Mouse (Mus musculus) limb, embryonic 11.5 days (tissue): ENCODE measurements around the gene Pde4d. TPM values are rescaled to one million over a fixed set of nuclear protein-coding genes. Genes with fewer than 3 reads are reported as not detected.

Source experiments
- ATAC-seq: fragments of 200-750 bp; cut with Nextera tagmentation; 2 replicates; pipeline ENCODE4 v1.8.0; 2017; ENCODE audit warnings: low read depth; ENCODE audit not compliant: insufficient number of reproducible peaks, low FRiP score, low TSS enrichment
- DNase-seq: peaks from one replicate; pipeline ENCODE4 v3.0.0-alpha.2; 2015; ENCODE audit warnings: low spot score
- H3K27ac ChIP-seq: fragments of 300-500 bp; sonication (generic); replicated peaks from 2 replicates; pipeline ENCODE4 v1.5.1; 2014; ENCODE audit warnings: low read depth, mild to moderate bottlenecking, low read length
- H3K27me3 ChIP-seq: fragments of 300-500 bp; sonication (generic); 2 replicates; pipeline ENCODE4 v1.6.1; 2014; ENCODE audit warnings: mild to moderate bottlenecking, low read length, mixed read lengths; ENCODE audit not compliant: control insufficient read depth, insufficient read depth
- H3K36me3 ChIP-seq: fragments of 300-500 bp; sonication (generic); 2 replicates; pipeline ENCODE4 v1.6.1; 2014; ENCODE audit warnings: mild to moderate bottlenecking, low read length, moderate library complexity, mixed read lengths; ENCODE audit not compliant: control insufficient read depth, insufficient read depth
- H3K4me1 ChIP-seq: fragments of 300-500 bp; sonication (generic); 2 replicates; pipeline ENCODE4 v1.6.1; 2014; ENCODE audit warnings: low read length, mixed read lengths; ENCODE audit not compliant: control insufficient read depth, insufficient read depth
- H3K4me2 ChIP-seq: fragments of 300-500 bp; sonication (generic); 2 replicates; pipeline ENCODE4 v1.6.1; 2014; ENCODE audit warnings: low read depth, mild to moderate bottlenecking, moderate library complexity; ENCODE audit not compliant: severe bottlenecking
- H3K4me3 ChIP-seq: fragments of 300-500 bp; sonication (generic); 2 replicates; pipeline ENCODE4 v1.5.1; 2014; ENCODE audit warnings: low read depth, low read length
- H3K9ac ChIP-seq: fragments of 300-500 bp; sonication (generic); 2 replicates; pipeline ENCODE4 v1.6.1; 2014; ENCODE audit warnings: mild to moderate bottlenecking, low read length
- H3K9me3 ChIP-seq: fragments of 300-500 bp; sonication (generic); 2 replicates; pipeline ENCODE4 v1.6.1; 2016; ENCODE audit warnings: low read length; ENCODE audit not compliant: control insufficient read depth
- WGBS: fragments of 180-500 bp; shearing (Covaris S2); extraction: QIAGEN DNeasy Blood & Tissue Kit; methylation state at CpG from one replicate; pipeline ENCODE4 v1.1.7; 2014; 5-methylcytosine and 5-hydroxymethylcytosine counted together
- polyA plus RNA-seq: library from polyadenylated mRNA; unstranded; fragments of >200 nt; fragmentation: Nextera tagmentation; extraction: Ambion mirVana; gene quantifications from 2 replicates; pipeline ENCODE4 v1.2.1, GENCODE M21; 2014

The Pde4d gene
- polyA plus RNA-seq, 1 experiment from 2014 or later = 13.3 TPM

- H3K4me1 ChIP-seq = no peaks in the 10 kb centered on the region
- no peak overlapping the region for H3K4me3 ChIP-seq
- no peak for ATAC-seq
- H3K27me3 ChIP-seq = no peaks in the 10 kb centered on the region
- no peaks in the 10 kb centered on the region for H3K9me3 ChIP-seq
- no peak for DNase-seq
- H3K4me2 ChIP-seq = no peak overlapping the region
- H3K9ac ChIP-seq = no peak overlapping the region
- no peak overlapping the region for H3K27ac ChIP-seq
- WGBS = 71% methylated on average over 5 of the region's 5 CpGs
- H3K36me3 ChIP-seq = no peaks in the 10 kb centered on the region
Measured at GRCm38 (mm10) chr13:109534709-109535284, 1085.0 kb downstream of the Pde4d start.

DNA sequence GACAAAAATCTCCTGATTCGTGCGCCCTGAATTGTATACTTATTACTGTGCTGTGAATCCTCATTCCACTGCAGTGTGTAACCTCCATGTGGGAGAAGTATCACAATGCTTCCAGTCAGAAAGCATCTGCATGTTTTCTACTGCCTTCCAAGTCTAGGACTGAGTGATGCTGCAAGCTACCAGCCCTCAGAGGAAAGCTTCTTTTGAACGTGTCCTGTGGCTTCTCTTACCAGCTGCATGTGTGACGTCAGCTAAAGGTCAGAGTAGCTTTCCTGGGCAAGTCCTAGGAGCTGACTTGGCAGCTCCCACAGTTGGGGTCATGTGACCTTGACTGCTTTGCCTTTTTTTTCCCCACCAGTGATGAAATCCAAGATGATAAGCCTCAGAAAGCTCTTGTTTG is 1086.9 kb downstream of the Pde4d start:
- no peak for DNase-seq
- Histone ChIP-seq H3K9me3 (no peaks in the 10 kb centered on the region), H3K4me2 (no peak overlapping the region), H3K27ac (no peak overlapping the region), H3K4me3 (no peak overlapping the region), H3K9ac (no peak overlapping the region), H3K4me1 (no peaks in the 10 kb centered on the region), H3K36me3 (no peaks in the 10 kb centered on the region), H3K27me3 (no peaks in the 10 kb centered on the region)
- 72% methylated on average over 4 of the region's 4 CpGs for WGBS
- ATAC-seq = no peak

GRCm38 (mm10) chr13:109539371-109539770 is 1089.6 kb downstream of the Pde4d start:
- Histone ChIP-seq H3K9ac (no peak overlapping the region), H3K27me3 (no peaks in the 10 kb centered on the region), H3K27ac (no peak overlapping the region), H3K4me3 (no peak overlapping the region), H3K36me3 (no peaks in the 10 kb centered on the region), H3K9me3 (no peaks in the 10 kb centered on the region), H3K4me1 (no peaks in the 10 kb centered on the region), H3K4me2 (no peak overlapping the region)
- whole genome bisulfite sequencing = 54% methylated on average over 3 of the region's 3 CpGs
- ATAC-seq (no peak), DNase-seq (no peak)

- no peaks in the 10 kb centered on the region for H3K4me1 ChIP-seq
- H3K27me3 ChIP-seq = no peaks in the 10 kb centered on the region
- ATAC-seq = no peak
- no peak for DNase-seq
- H3K4me3 ChIP-seq = no peak overlapping the region
- no peak overlapping the region for H3K9ac ChIP-seq
- no peak overlapping the region for H3K27ac ChIP-seq
- H3K4me2 ChIP-seq = no peak overlapping the region
- H3K9me3 ChIP-seq = no peaks in the 10 kb centered on the region
- no peaks in the 10 kb centered on the region for H3K36me3 ChIP-seq
- WGBS = 82% methylated on average over 4 of the region's 4 CpGs
Measured at GRCm38 (mm10) chr13:109544646-109545045, 1094.9 kb downstream of the Pde4d start.

GRCm38 (mm10) chr13:109546337-109546736 is 1096.6 kb downstream of the Pde4d start:
- no peaks in the 10 kb centered on the region for H3K36me3 ChIP-seq
- no peak overlapping the region for H3K4me2 ChIP-seq
- DNase-seq = no peak
- H3K27ac ChIP-seq = no peak overlapping the region
- no peaks in the 10 kb centered on the region for H3K9me3 ChIP-seq
- H3K9ac ChIP-seq = no peak overlapping the region
- no peaks in the 10 kb centered on the region for H3K4me1 ChIP-seq
- ATAC-seq = no peak
- no peaks in the 10 kb centered on the region for H3K27me3 ChIP-seq
- no peak overlapping the region for H3K4me3 ChIP-seq
- WGBS = 77% methylated on average over 18 of the region's 18 CpGs

- DNase-seq (no peak), ATAC-seq (no peak)
- H3K9me3 ChIP-seq = no peaks in the 10 kb centered on the region
- WGBS = 79% methylated on average over 10 of the region's 10 CpGs
- H3K27me3 ChIP-seq = no peaks in the 10 kb centered on the region
- no peaks in the 10 kb centered on the region for H3K4me1 ChIP-seq
- no peak overlapping the region for H3K9ac ChIP-seq
- H3K27ac ChIP-seq = no peak overlapping the region
- H3K36me3 ChIP-seq = no peaks in the 10 kb centered on the region
- no peak overlapping the region for H3K4me3 ChIP-seq
- no peak overlapping the region for H3K4me2 ChIP-seq
Measured at GRCm38 (mm10) chr13:109547006-109547587, 1097.3 kb downstream of the Pde4d start.

DNA sequence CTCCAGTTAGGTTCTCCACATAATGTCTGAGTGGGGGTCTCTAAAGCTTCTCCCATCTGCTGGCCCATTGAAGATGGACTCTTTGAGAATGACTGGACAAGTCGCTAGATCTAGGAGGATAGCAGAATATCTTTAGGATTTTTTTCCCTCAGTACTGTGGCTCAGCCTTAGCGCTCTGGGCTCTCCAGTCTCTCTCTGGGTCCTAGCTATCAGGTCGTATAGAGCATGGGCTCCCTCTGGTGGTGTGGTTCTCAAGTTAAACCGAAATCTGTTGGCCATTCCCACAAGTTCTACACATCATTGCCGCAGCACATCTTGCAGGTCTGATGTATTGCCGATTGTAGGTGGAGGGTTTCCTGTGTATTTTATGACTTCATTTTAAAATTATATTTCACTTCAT is 1098.0 kb downstream of the Pde4d start:
- WGBS = 35% methylated on average over 6 of the region's 6 CpGs
- no peak overlapping the region for H3K4me3 ChIP-seq
- ATAC-seq = 0 out of 2 replicates have a peak, but pooled peaks have one; percentile 57

DNA sequence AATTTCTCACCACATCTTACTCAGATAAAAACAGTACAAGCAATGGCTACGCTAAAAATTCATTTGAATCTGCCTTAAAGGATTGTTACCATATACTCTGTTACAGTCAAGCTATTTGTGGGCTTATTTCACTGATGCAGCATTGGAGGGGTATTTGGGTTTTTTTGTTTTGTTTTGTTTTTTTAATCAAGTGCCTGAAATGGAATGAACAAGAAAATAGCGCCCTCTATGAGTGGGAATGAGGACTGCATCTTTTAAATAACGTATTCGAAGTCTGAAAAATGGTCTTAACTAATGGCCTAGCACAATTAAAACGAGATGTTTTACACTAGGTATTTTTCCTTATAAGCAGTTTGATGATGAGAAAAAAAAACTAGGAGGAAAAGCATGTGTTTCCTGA is 1098.5 kb downstream of the Pde4d start:
- ATAC-seq = no peak

More for the DNA sequence above, 1098.0 kb downstream of the Pde4d start:
- Histone ChIP-seq H3K9ac (no peak overlapping the region), H3K9me3 (no peaks in the 10 kb centered on the region), H3K36me3 (no peaks in the 10 kb centered on the region), H3K27me3 (no peaks in the 10 kb centered on the region), H3K27ac (no peak overlapping the region), H3K4me2 (no peak overlapping the region), H3K4me1 (no peaks in the 10 kb centered on the region)
- peak; percentile 89 for DNase-seq

More for the DNA sequence above, 1098.5 kb downstream of the Pde4d start:
- no peak overlapping the region for H3K4me3 ChIP-seq
- WGBS = 66% methylated on average over 5 of the region's 5 CpGs
- no peaks in the 10 kb centered on the region for H3K27me3 ChIP-seq
- no peaks in the 10 kb centered on the region for H3K9me3 ChIP-seq
- no peaks in the 10 kb centered on the region for H3K36me3 ChIP-seq
- no peak overlapping the region for H3K4me2 ChIP-seq
- H3K4me1 ChIP-seq = no peaks in the 10 kb centered on the region
- H3K9ac ChIP-seq = no peak overlapping the region
- H3K27ac ChIP-seq = no peak overlapping the region
- DNase-seq = no peak
